Mouse (Mus musculus) ES-Bruce4 (cell line): ENCODE results near the gene Vwa7.

Experiments
- CTCF ChIP-seq: IDR thresholded peaks from one replicate; pipeline ENCODE4 v1.8.1; 2011; ENCODE audit warnings: low read depth, low read length
- EP300 ChIP-seq: IDR thresholded peaks from 2 replicates; pipeline ENCODE4 v1.6.1; 2011; ENCODE audit warnings: low read depth, low read length; ENCODE audit not compliant: insufficient read depth
- POLR2A ChIP-seq: IDR thresholded peaks from one replicate; pipeline ENCODE4 v1.8.1; 2011; ENCODE audit warnings: low read length; ENCODE audit not compliant: insufficient read depth

GRCm38 (mm10) chr17:35013221-35013620, 3.2 kb upstream of the Vwa7 start:
- no peak for TF ChIP-seq POLR2A
- TF ChIP-seq CTCF = no peak
- no peak for TF ChIP-seq EP300
